Mouse (Mus musculus) c-Kit-positive CD71-negative TER-119-negative erythroid progenitor cells, embryonic 14.5 days (primary cell): ENCODE measurements at regions not wholly inside any gene's neighbourhood (a gene's known extent, or its start where the extent isn't known, plus 50 kb on each side); places are given as distances from the start of the nearest gene placed in this dataset.

Source experiments
- DNase-seq: peaks from one replicate; pipeline ENCODE4 v3.0.0-alpha.2; 2013; ENCODE audit warnings: low read depth

- no peak for DNase-seq
These were observed 98.7 kb upstream of the Cul1 start for GRCm38 (mm10) chr6:47354515-47354914.

GRCm38 (mm10) chr6:47355500-47355899 lies 97.7 kb upstream of the Cul1 start:
- DNase-seq = no peak

- DNase-seq = no peak
These were observed 96.7 kb upstream of the Cul1 start for GRCm38 (mm10) chr6:47356500-47356899.

- DNase-seq = peak; percentile 6
These were observed 94.5 kb upstream of the Cul1 start for GRCm38 (mm10) chr6:47358686-47359085.

- no peak for DNase-seq
These were observed 89.2 kb upstream of the Cul1 start for GRCm38 (mm10) chr6:47364002-47364401.

GRCm38 (mm10) chr6:47364556-47364955 lies 88.6 kb upstream of the Cul1 start:
- no peak for DNase-seq

- DNase-seq = no peak
These were observed 87.2 kb upstream of the Cul1 start for GRCm38 (mm10) chr6:47365651-47366645.

GRCm38 (mm10) chr6:47367461-47367860 lies 85.7 kb upstream of the Cul1 start:
- DNase-seq = no peak

GRCm38 (mm10) chr6:47375705-47376104 lies 77.5 kb upstream of the Cul1 start:
- no peak for DNase-seq

- DNase-seq = no peak
These were observed 71.7 kb upstream of the Cul1 start for GRCm38 (mm10) chr6:47381451-47381850.

- DNase-seq = no peak
These were observed 66.6 kb upstream of the Cul1 start for GRCm38 (mm10) chr6:47386550-47386949.

- no peak for DNase-seq
These were observed 63.3 kb upstream of the Cul1 start for GRCm38 (mm10) chr6:47389908-47390307.

GRCm38 (mm10) chr6:47390436-47391002 lies 62.7 kb upstream of the Cul1 start:
- no peak for DNase-seq

GRCm38 (mm10) chr6:47391014-47391802 lies 62.0 kb upstream of the Cul1 start:
- no peak for DNase-seq

GRCm38 (mm10) chr6:47395465-47396337 lies 57.5 kb upstream of the Cul1 start:
- peak; percentile 25 for DNase-seq
